8 mouse cellular contexts compared by ENCODE assay signal in genomic region chr15:78913632-78914090, GRCm38 (mm10). TPM values are rescaled to one million over a fixed set of nuclear protein-coding genes. Genes with fewer than 3 reads are reported as not detected.
A peak's percentile ranks its signal among the peaks of the same experiment; 100 is the strongest.
DNase-seq lines count a peak whose midpoint lies in the region; ATAC-seq and TF ChIP-seq lines count a peak whose summit lies in the region.

Gene Pdxp, plus strand, starts transcription at chr15:78913919.

- WGBS in forebrain, postnatal 0 days: under 1% methylated on average over 34 of the region's 51 CpGs
- WGBS in lung, adult 2 months: under 1% methylated on average over 51 of the region's 51 CpGs

- no peak for TF ChIP-seq CTCF in forebrain, postnatal 0 days (IDR thresholded peaks at IDR 0.05; ENCODE audit: low read depth)
- no peak for TF ChIP-seq CTCF in layer of hippocampus, adult 2 months (conservative IDR thresholded peaks at IDR 0.05)
- TF ChIP-seq CTCF in lung, adult 2 months (IDR thresholded peaks at IDR 0.05; ENCODE audit: insufficient read depth, low read length): no peak

- peak within 1 kb of the TSS; percentile 72 for H3K4me3 ChIP-seq in forebrain, postnatal 0 days (ENCODE audit: low read depth, low read length)
- peak within 1 kb of the TSS; percentile 80 for H3K4me3 ChIP-seq in layer of hippocampus, adult 2 months
- H3K4me3 ChIP-seq in lung, adult 2 months (replicated peaks; ENCODE audit: extremely low read depth, low read depth, low read length): peak within 1 kb of the TSS; percentile 36

- peak; percentile 96 for ATAC-seq in forebrain, postnatal 0 days
- peak; percentile 82 for ATAC-seq in neutrophil, adult 5-6 weeks (ENCODE audit: extremely low read depth, insufficient number of reproducible peaks, low FRiP score, poor library complexity, severe bottlenecking)

- DNase-seq in Muller cell, postnatal 12 days (ENCODE audit: inconsistent ontology term): peak; percentile 100
- peak; percentile 95 for DNase-seq in cerebellum, adult 8-10 months
- DNase-seq in forebrain, postnatal 0 days: peak; percentile 99
- peak; percentile 96 for DNase-seq in heart, postnatal 4 days
- DNase-seq in layer of hippocampus, adult 2 months (ENCODE audit: low spot score in 2 of 2): peak; percentile 96 to 98
- DNase-seq in lung, adult 2 months: peak; percentile 74
- peak; percentile 97 for DNase-seq in testis, postnatal 14 days (ENCODE audit: low spot score)

- peak; percentile 23; the same call in 1 of the 2 replicates for TF ChIP-seq POLR2A in lung, adult 2 months (IDR thresholded peaks at IDR 0.05; ENCODE audit: borderline replicate concordance, extremely low read depth, low read depth, low read length)

- H3K9me3 ChIP-seq in forebrain, postnatal 0 days (ENCODE audit: low read length): no peaks in the 10 kb centered on the region

- H3K4me1 ChIP-seq in forebrain, postnatal 0 days (ENCODE audit: insufficient read depth): peaks cover 25% of the 10 kb centered on the region
- H3K4me1 ChIP-seq in lung, adult 2 months (ENCODE audit: control insufficient read depth, insufficient read depth, low read length): no peaks in the 10 kb centered on the region; the same call in 1 of the 2 replicates

- peak within 1 kb of the TSS; percentile 98 for H3K27ac ChIP-seq in forebrain, postnatal 0 days (ENCODE audit: low read depth, low read length)
- H3K27ac ChIP-seq in layer of hippocampus, adult 2 months: peak within 1 kb of the TSS; percentile 96

- H3K36me3 ChIP-seq in forebrain, postnatal 0 days (ENCODE audit: insufficient read depth): 0 out of 2 replicates have a peak, but pooled peaks cover 6% of the 10 kb centered on the region

- no peaks in the 10 kb centered on the region for H3K27me3 ChIP-seq in forebrain, postnatal 0 days (ENCODE audit: insufficient read depth, low read length)

- H3K4me2 ChIP-seq in forebrain, postnatal 0 days (ENCODE audit: low read depth): peak within 1 kb of the TSS; percentile 84

- peak within 1 kb of the TSS; percentile 83 for H3K9ac ChIP-seq in forebrain, postnatal 0 days

RNA-seq across cellular contexts. Expression of gene Pdxp, which starts in this region (rescaled TPM):
- total RNA-seq in forebrain, postnatal 0 days (2014; rRNA removed): 263 and 283 TPM in 2 replicates
- polyA plus RNA-seq in forebrain, postnatal 0 days (2015; fragmentation: Nextera tagmentation; extraction: Ambion mirVana): 174 and 175 TPM in 2 replicates
- 1 to 10 TPM; 9.3 to 9.4 TPM for total RNA-seq in heart, postnatal 4 days (2021)
- total RNA-seq in layer of hippocampus, adult 2 months (2021): 100 to 1,000 TPM; 162 to 172 TPM
- 3.5 and 4.2 TPM in 2 replicates for polyA plus RNA-seq in lung, adult 2 months (2012; rRNA removed)
- 2.1 and 3.7 TPM in 2 replicates for total RNA-seq in neutrophil, adult 5-6 weeks (2017)

Comparison
In these comparisons a context has a peak if more than half of its experiments do, and no peak if none do; other contexts are left out.
1. Peak in every context shown above with its lines: DNase-seq, ATAC-seq, H3K4me3 ChIP-seq and H3K27ac ChIP-seq.
2. RNA of gene Pdxp (total RNA-seq): 263 to 283 TPM in forebrain, postnatal 0 days and 162 to 172 TPM in layer of hippocampus, adult 2 months; 9.3 to 9.4 TPM in heart, postnatal 4 days and 2.1 to 3.7 TPM in neutrophil, adult 5-6 weeks; every median in the first group is over 10 times any median in the second.
3. RNA of gene Pdxp (polyA plus RNA-seq): 174 to 175 TPM in forebrain, postnatal 0 days; 3.5 to 4.2 TPM in lung, adult 2 months; every median in the first group is over 10 times any median in the second.